In the genomic region with DNA sequence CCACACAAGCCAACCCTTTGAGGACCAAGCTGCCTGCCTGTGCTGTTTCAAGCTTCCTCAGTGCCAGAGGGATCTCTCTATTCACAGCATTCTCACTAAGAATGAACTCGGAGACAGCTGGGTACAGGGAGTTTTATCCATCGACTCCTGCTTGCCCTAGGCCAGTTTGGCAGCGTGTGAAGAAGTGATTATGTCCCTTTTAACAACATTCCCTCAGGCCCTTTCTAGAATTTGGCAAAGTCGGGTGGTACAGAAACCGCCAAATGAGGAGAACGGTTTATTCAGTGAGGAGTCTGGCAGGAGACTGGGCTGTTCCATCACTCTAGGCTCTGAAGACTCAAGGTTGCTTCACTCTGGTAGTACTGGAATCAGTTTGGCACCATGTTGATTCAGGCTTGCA, we compare ENCODE assay signal across 10 mouse cellular contexts. TPM values are rescaled to one million over a fixed set of nuclear protein-coding genes. Genes with fewer than 3 reads are reported as not detected.
DNase-seq lines count a peak whose midpoint lies in the region; ATAC-seq and TF ChIP-seq lines count a peak whose summit lies in the region.
"Had no signal": no experiment of that assay in that cellular context is flagged by ENCODE, and none has a peak within 500 bp of the region (broad histone marks: within the 10 kb centered on the region; RNA-seq: fewer than 3 reads in every experiment).

No protein-coding gene starts in this region.

- H3K4me2 ChIP-seq in forebrain, embryonic 13.5 days: peak overlapping the region; percentile 79
- H3K4me2 ChIP-seq in midbrain, embryonic 13.5 days (replicated peaks): peak overlapping the region; percentile 66; the same call in 1 of the 2 replicates

- TF ChIP-seq POLR2A in cerebellum, adult 2 months (IDR thresholded peaks at IDR 0.05; ENCODE audit: borderline replicate concordance, insufficient read depth, low read length): no peak
- TF ChIP-seq POLR2A in thymus, adult 2 months (IDR thresholded peaks at IDR 0.05; ENCODE audit: control insufficient read depth, extremely low read depth, insufficient read depth, low read length, poor library complexity): no peak

- no peak for DNase-seq in cerebellum, adult 2 months
- no peak for DNase-seq in cerebellum, postnatal 36 days
- no peak for DNase-seq in layer of hippocampus, adult 2 months (ENCODE audit: low spot score in 2 of 2)
- no peak for DNase-seq in layer of hippocampus, adult 9-11 months
- DNase-seq in thymus, adult 2 months: no peak
- no peak for DNase-seq in embryo, embryonic 9.5 days (ENCODE audit: extremely low spot score)

- peaks cover 38% of the 10 kb centered on the region for H3K36me3 ChIP-seq in forebrain, embryonic 13.5 days (ENCODE audit: poor library complexity, severe bottlenecking)
- H3K36me3 ChIP-seq in midbrain, embryonic 13.5 days: peaks cover 38% of the 10 kb centered on the region
- no peaks in the 10 kb centered on the region for H3K36me3 ChIP-seq in thymus, adult 2 months (ENCODE audit: control insufficient read depth, insufficient read depth, low read length)

- H3K9ac ChIP-seq in forebrain, embryonic 13.5 days: no peak overlapping the region
- H3K9ac ChIP-seq in midbrain, embryonic 13.5 days (replicated peaks): no peak overlapping the region

- no peak for TF ChIP-seq CTCF in cerebellum, adult 2 months (IDR thresholded peaks at IDR 0.05; ENCODE audit: borderline replicate concordance, insufficient read depth, low read depth, low read length)
- no peak for TF ChIP-seq CTCF in layer of hippocampus, adult 2 months (conservative IDR thresholded peaks at IDR 0.05)
- TF ChIP-seq CTCF in thymus, adult 2 months (IDR thresholded peaks at IDR 0.05; ENCODE audit: borderline replicate concordance, control insufficient read depth, extremely low read depth, insufficient read depth, low read length, poor library complexity): no peak

- H3K27ac ChIP-seq in cerebellum, adult 2 months (ENCODE audit: insufficient read depth, low read length): no peak overlapping the region
- peak overlapping the region; percentile 91; the same call in 1 of the 2 replicates for H3K27ac ChIP-seq in layer of hippocampus, adult 2 months
- H3K27ac ChIP-seq in forebrain, embryonic 13.5 days: no peak overlapping the region
- H3K27ac ChIP-seq in midbrain, embryonic 13.5 days: no peak overlapping the region
- no peak overlapping the region for H3K27ac ChIP-seq in thymus, adult 2 months (ENCODE audit: control insufficient read depth, insufficient read depth, low read length)

- 48% methylated on average over 6 of the region's 6 CpGs for WGBS in cerebellum, adult 2 months
- WGBS in forebrain, embryonic 13.5 days: 17% methylated on average over 6 of the region's 6 CpGs
- 17% methylated on average over 6 of the region's 6 CpGs for WGBS in midbrain, embryonic 13.5 days
- 60% methylated on average over 6 of the region's 6 CpGs for WGBS in thymus, adult 2 months

- ATAC-seq in forebrain, embryonic 13.5 days: no peak
- no peak for ATAC-seq in midbrain, embryonic 13.5 days
- ATAC-seq: inflammation-experienced regulatory T-cells, adult 6 months had no signal

- H3K4me3 ChIP-seq in cerebellum, adult 2 months (replicated peaks; ENCODE audit: insufficient read depth, low read depth, low read length): peak overlapping the region; percentile 49
- H3K4me3 ChIP-seq in layer of hippocampus, adult 2 months: no peak overlapping the region; the same call in 1 of the 2 replicates
- H3K4me3 ChIP-seq in forebrain, embryonic 13.5 days: peak overlapping the region; percentile 44; the same call in 1 of the 2 replicates
- H3K4me3 ChIP-seq in midbrain, embryonic 13.5 days (replicated peaks): peak overlapping the region; percentile 39
- no peak overlapping the region for H3K4me3 ChIP-seq in thymus, adult 2 months (ENCODE audit: control insufficient read depth, insufficient read depth, low read length)

- H3K27me3 ChIP-seq in cerebellum, adult 2 months (ENCODE audit: control insufficient read depth, insufficient read depth, low read length): no peaks in the 10 kb centered on the region
- H3K27me3 ChIP-seq in forebrain, embryonic 13.5 days: peaks cover 80% of the 10 kb centered on the region
- H3K27me3 ChIP-seq in midbrain, embryonic 13.5 days: peaks cover 92% of the 10 kb centered on the region
- H3K27me3 ChIP-seq in thymus, adult 2 months (ENCODE audit: control insufficient read depth, insufficient read depth, low read length): peaks cover 37% of the 10 kb centered on the region; the same call in 1 of the 2 replicates

- H3K9me3 ChIP-seq in forebrain, embryonic 13.5 days (replicated peaks): no peaks in the 10 kb centered on the region
- H3K9me3 ChIP-seq in midbrain, embryonic 13.5 days: no peaks in the 10 kb centered on the region

- H3K4me1 ChIP-seq in cerebellum, adult 2 months (ENCODE audit: control insufficient read depth, insufficient read depth, low read length): peaks cover 12% of the 10 kb centered on the region
- H3K4me1 ChIP-seq in forebrain, embryonic 13.5 days: peaks cover 20% of the 10 kb centered on the region
- peaks cover 25% of the 10 kb centered on the region for H3K4me1 ChIP-seq in midbrain, embryonic 13.5 days (replicated peaks)
- H3K4me1 ChIP-seq in thymus, adult 2 months (replicated peaks; ENCODE audit: control insufficient read depth, insufficient read depth, low read length): peaks cover 11% of the 10 kb centered on the region

RNA-seq across cellular contexts. Expression of a gene that starts 2.0 kb away (rescaled TPM):
- polyA plus RNA-seq in cerebellum, adult 2 months (2012; rRNA removed): 2.1 and 2.5 TPM in 2 replicates
- 1 to 10 TPM; 1.0 to 1.4 TPM for total RNA-seq in layer of hippocampus, adult 2 months (2021)
- 5.1 and 6.0 TPM in 2 replicates for polyA plus RNA-seq in forebrain, embryonic 13.5 days (2015; fragmentation: Nextera tagmentation; extraction: Ambion mirVana)
- polyA plus RNA-seq in midbrain, embryonic 13.5 days (2015; fragmentation: Nextera tagmentation; extraction: Ambion mirVana): 8.2 and 10.5 TPM in 2 replicates
- polyA plus RNA-seq in thymus, adult 2 months (2012; rRNA removed): 1.1 TPM in 2 replicates
- total RNA-seq: liver, adult 2 months had no signal
- polyA plus RNA-seq: inflammation-experienced regulatory T-cells, adult 6 months; liver, adult 2 months had no signal

RNA-seq across cellular contexts. Expression of a gene that starts 6.0 kb away (rescaled TPM):
- 69.4 and 69.6 TPM in 2 replicates for polyA plus RNA-seq in cerebellum, adult 2 months (2012; rRNA removed)
- total RNA-seq in layer of hippocampus, adult 2 months (2021): 100 to 1,000 TPM; 207 to 223 TPM
- 10.0 and 18.2 TPM in 2 replicates for polyA plus RNA-seq in forebrain, embryonic 13.5 days (2015; fragmentation: Nextera tagmentation; extraction: Ambion mirVana)
- polyA plus RNA-seq in midbrain, embryonic 13.5 days (2015; fragmentation: Nextera tagmentation; extraction: Ambion mirVana): 16.5 and 18.3 TPM in 2 replicates
- 0.88 and 0.93 TPM in 2 replicates for polyA plus RNA-seq in thymus, adult 2 months (2012; rRNA removed)
- total RNA-seq: liver, adult 2 months had no signal
- polyA plus RNA-seq: inflammation-experienced regulatory T-cells, adult 6 months; liver, adult 2 months had no signal

RNA-seq across cellular contexts. Expression of a gene that starts 9.6 kb away (rescaled TPM):
- 328 and 334 TPM in 2 replicates for polyA plus RNA-seq in cerebellum, adult 2 months (2012; rRNA removed)
- total RNA-seq in layer of hippocampus, adult 2 months (2021): 100 to 1,000 TPM; 560 to 619 TPM
- polyA plus RNA-seq in forebrain, embryonic 13.5 days (2015; fragmentation: Nextera tagmentation; extraction: Ambion mirVana): 115 and 120 TPM in 2 replicates
- 149 and 151 TPM in 2 replicates for polyA plus RNA-seq in midbrain, embryonic 13.5 days (2015; fragmentation: Nextera tagmentation; extraction: Ambion mirVana)
- polyA plus RNA-seq in thymus, adult 2 months (2012; rRNA removed): 2.4 and 3.6 TPM in 2 replicates

RNA-seq across cellular contexts. Expression of a gene that starts 29.7 kb away (rescaled TPM):
- 2.4 and 3.0 TPM in 2 replicates for polyA plus RNA-seq in cerebellum, adult 2 months (2012; rRNA removed)
- total RNA-seq in layer of hippocampus, adult 2 months (2021): 1 to 10 TPM; 1.4 to 1.5 TPM
- 0.39 and 0.56 TPM in 2 replicates for polyA plus RNA-seq in forebrain, embryonic 13.5 days (2015; fragmentation: Nextera tagmentation; extraction: Ambion mirVana)
- polyA plus RNA-seq in midbrain, embryonic 13.5 days (2015; fragmentation: Nextera tagmentation; extraction: Ambion mirVana): 0.34 and 0.71 TPM in 2 replicates
- 0.49 and 1.4 TPM in 2 replicates for polyA plus RNA-seq in thymus, adult 2 months (2012; rRNA removed)
- total RNA-seq: liver, adult 2 months had no signal
- polyA plus RNA-seq: inflammation-experienced regulatory T-cells, adult 6 months had no signal

Comparison
In these comparisons a context has a peak if more than half of its experiments do, and no peak if none do; other contexts are left out.
1. H3K4me3 ChIP-seq: peak in cerebellum, adult 2 months (single experiment), forebrain, embryonic 13.5 days (single experiment) and midbrain, embryonic 13.5 days (single experiment); none in layer of hippocampus, adult 2 months (single experiment) and thymus, adult 2 months (single experiment).
2. RNA of a gene that starts 9.6 kb away (polyA plus RNA-seq): 328 to 334 TPM in cerebellum, adult 2 months, 149 to 151 TPM in midbrain, embryonic 13.5 days and 115 to 120 TPM in forebrain, embryonic 13.5 days; 2.4 to 3.6 TPM in thymus, adult 2 months; every median in the first group is over 10 times any median in the second.